Mouse (Mus musculus): ENCODE results near the gene March6. TPM values are rescaled to one million over a fixed set of nuclear protein-coding genes. Genes with fewer than 3 reads are reported as not detected.

Gene March6
- polyA plus RNA-seq, 1 experiment from 2014 or later: 26.2 TPM

DNA sequence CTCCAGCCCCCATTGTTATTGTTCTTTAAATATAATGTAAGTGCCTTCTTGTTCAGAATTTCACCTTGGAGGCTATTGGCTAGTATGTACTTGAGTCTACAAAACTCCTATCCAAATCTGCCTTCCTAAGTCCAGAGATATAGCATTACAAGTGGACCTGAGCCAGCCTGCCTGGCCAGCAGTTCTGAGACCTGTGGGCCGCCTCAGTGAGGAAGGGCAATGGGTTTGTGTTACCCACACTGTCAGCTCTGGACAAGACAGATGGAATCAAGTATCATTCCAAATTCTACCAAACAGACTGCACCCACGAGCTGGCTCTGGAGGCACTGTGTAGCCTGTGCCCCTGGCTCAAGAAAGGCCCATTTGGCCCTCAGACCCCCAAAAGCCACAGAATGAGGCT, 94.0 kb downstream of the March6 start:
- Histone ChIP-seq H3K9ac (no peak overlapping the region), H3K4me3 (no peak overlapping the region), H3K9me3 (no peaks in the 10 kb centered on the region), H3K27me3 (no peaks in the 10 kb centered on the region), H3K4me2 (no peak overlapping the region), H3K4me1 (no peaks in the 10 kb centered on the region), H3K36me3 (no peaks in the 10 kb centered on the region), H3K27ac (no peak overlapping the region)
- WGBS: 81% methylated on average over 2 of the region's 2 CpGs
- no peak for ATAC-seq (ENCODE audit: insufficient number of reproducible peaks, low FRiP score, low TSS enrichment, low read depth)

DNA sequence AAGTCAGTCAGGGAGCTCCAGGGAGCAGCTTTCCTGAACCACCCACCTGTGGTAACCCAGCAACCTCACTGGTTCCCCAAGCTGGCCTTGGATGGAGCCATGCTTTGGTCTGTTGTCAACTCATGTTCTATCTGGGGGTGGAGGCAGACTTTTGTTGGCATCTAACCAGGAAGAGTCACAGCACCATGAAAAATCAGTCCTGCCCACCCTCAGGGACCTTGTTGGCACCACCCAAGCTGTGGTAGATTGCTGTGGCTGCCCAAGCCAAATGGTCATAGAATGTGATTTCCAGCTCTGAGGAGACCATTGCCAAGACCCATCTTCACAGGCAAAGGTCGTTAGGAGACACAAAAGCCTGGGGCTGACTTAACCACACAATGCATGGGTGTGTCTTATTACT, 94.8 kb downstream of the March6 start:
- H3K9me3 ChIP-seq: no peaks in the 10 kb centered on the region
- no peaks in the 10 kb centered on the region for H3K4me1 ChIP-seq
- H3K27ac ChIP-seq: no peak overlapping the region
- no peak overlapping the region for H3K4me3 ChIP-seq
- 33% methylated on average over 1 of the region's 1 CpGs for WGBS
- no peak overlapping the region for H3K9ac ChIP-seq
- no peak overlapping the region for H3K4me2 ChIP-seq
- ATAC-seq (ENCODE audit: insufficient number of reproducible peaks, low FRiP score, low TSS enrichment, low read depth): no peak
- no peaks in the 10 kb centered on the region for H3K27me3 ChIP-seq
- no peaks in the 10 kb centered on the region for H3K36me3 ChIP-seq

DNA sequence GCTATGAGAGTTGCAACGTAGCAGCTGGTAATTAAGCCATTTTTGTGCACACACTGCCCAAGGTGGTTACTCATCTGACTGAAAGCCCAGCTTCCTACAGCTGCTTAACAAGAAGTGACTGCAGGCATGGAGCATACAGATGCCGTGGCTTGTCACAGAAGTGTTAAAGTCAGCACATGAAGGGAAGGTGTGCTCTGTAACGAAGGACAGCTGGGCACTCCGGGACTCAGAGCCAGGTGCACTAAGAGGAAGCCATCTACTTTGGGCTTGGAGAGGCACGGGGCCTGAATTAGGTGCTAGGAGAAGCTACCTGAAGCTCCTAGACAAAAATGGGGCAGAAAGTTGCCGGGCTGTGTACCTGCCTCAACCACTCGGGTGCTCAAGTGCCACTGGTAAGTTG, 97.1 kb downstream of the March6 start:
- WGBS: 50% methylated on average over 7 of the region's 7 CpGs
- Histone ChIP-seq H3K27me3 (no peaks in the 10 kb centered on the region; the same call in 1 of the 2 replicates), H3K9ac (no peak overlapping the region), H3K4me2 (no peak overlapping the region), H3K27ac (no peak overlapping the region), H3K4me1 (peaks cover 2% of the 10 kb centered on the region; the same call in 1 of the 2 replicates), H3K36me3 (no peaks in the 10 kb centered on the region), H3K4me3 (no peak overlapping the region), H3K9me3 (no peaks in the 10 kb centered on the region)
- no peak for ATAC-seq (ENCODE audit: insufficient number of reproducible peaks, low FRiP score, low TSS enrichment, low read depth)

DNA sequence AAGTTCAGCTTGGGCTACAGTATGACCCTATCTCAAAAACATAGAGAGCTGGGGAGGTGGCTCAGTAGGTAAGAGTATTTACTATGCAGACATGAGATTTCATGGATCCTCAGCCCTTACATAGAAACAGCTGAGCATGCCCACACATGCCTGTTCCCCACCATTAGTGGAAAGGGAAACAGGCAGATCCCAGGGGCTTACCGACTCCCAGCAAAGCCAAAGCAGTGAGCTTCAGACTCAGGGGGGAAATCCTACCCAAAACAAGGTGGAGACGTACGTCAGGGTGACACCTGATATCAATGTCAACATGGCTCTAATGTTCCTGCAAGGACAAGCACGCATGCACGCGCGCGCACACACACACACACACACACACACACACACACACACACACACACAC, 99.0 kb downstream of the March6 start:
- Histone ChIP-seq H3K4me1 (peaks cover 3% of the 10 kb centered on the region; the same call in 1 of the 2 replicates), H3K9me3 (no peaks in the 10 kb centered on the region), H3K4me2 (no peak overlapping the region), H3K27ac (no peak overlapping the region), H3K36me3 (no peaks in the 10 kb centered on the region), H3K9ac (no peak overlapping the region), H3K27me3 (no peaks in the 10 kb centered on the region; the same call in 1 of the 2 replicates), H3K4me3 (no peak overlapping the region)
- WGBS: 77% methylated on average over 8 of the region's 8 CpGs
- no peak for ATAC-seq (ENCODE audit: insufficient number of reproducible peaks, low FRiP score, low TSS enrichment, low read depth)

DNA sequence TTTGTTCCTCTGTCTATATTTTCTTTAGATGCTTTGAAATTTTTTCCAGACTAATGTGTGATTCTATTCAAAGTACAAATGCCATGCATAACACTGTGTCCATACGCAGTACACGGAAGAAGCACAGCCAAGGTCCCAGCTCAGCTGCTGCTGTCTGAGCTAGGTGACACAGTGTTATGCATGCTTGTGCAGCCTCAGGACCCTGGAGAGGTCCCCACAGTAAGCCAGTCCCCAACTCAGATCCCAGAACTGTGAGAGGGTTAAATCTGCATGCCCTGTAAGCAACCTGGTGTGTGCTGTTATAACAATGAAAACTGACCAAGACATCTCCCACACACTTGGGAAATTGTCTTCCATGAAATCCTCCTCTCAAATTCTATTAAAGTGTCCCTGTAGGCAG, 100.8 kb downstream of the March6 start:
- Histone ChIP-seq H3K27me3 (no peaks in the 10 kb centered on the region; the same call in none of the 2 replicates), H3K9ac (no peak overlapping the region), H3K9me3 (no peaks in the 10 kb centered on the region), H3K4me3 (no peak overlapping the region), H3K36me3 (no peaks in the 10 kb centered on the region), H3K4me2 (no peak overlapping the region), H3K4me1 (peaks cover 3% of the 10 kb centered on the region; the same call in 1 of the 2 replicates), H3K27ac (no peak overlapping the region)
- ATAC-seq (ENCODE audit: insufficient number of reproducible peaks, low FRiP score, low TSS enrichment, low read depth): no peak
- WGBS: 74% methylated on average over 2 of the region's 2 CpGs

DNA sequence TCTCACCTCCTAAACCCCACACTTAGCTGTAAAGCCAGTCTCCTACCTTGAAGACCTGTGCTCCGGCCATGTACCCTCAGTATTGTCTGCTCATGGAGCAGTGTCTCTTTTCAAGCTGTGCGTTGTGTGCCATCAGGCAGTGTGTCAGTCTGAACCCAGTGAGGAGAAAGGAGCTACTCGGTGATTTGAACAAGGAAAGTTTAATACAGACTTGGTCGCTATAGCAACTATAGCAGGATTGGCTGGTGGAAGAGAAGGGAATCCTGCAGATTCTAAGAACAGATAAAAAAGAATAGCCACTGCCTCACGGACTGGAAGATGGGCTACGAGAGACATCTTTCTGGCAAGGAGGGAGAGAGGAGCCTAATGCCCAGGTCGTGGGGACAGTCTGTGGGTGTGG, 101.4 kb downstream of the March6 start:
- Histone ChIP-seq H3K4me2 (no peak overlapping the region), H3K4me3 (no peak overlapping the region), H3K27me3 (no peaks in the 10 kb centered on the region; the same call in none of the 2 replicates), H3K4me1 (peaks cover 3% of the 10 kb centered on the region; the same call in 1 of the 2 replicates), H3K36me3 (no peaks in the 10 kb centered on the region), H3K9me3 (no peaks in the 10 kb centered on the region), H3K9ac (no peak overlapping the region), H3K27ac (no peak overlapping the region)
- ATAC-seq (ENCODE audit: insufficient number of reproducible peaks, low FRiP score, low TSS enrichment, low read depth): no peak
- WGBS: 72% methylated on average over 7 of the region's 7 CpGs

DNA sequence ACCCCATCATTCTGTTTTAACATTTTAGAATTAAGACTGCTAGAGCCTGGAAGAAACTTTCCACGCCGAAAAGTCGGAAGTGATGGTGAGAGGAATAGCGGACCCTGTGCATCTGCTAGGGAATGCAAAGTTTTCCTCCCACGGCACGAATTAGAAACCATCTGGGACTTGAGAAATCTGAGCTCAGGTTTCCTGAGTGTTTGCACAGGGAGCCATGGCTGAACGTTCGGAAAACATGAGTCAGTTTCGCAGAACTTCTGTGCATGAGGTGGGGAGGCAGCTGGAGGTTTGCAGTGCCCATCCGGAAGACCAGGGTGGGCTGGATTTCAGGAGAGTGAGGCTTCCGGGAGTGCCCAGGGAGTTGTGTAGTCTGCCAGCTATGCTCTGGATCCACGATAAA, 102.3 kb downstream of the March6 start:
- Histone ChIP-seq H3K27me3 (no peaks in the 10 kb centered on the region; the same call in none of the 2 replicates), H3K9me3 (no peaks in the 10 kb centered on the region), H3K27ac (no peak overlapping the region), H3K4me2 (no peak overlapping the region), H3K4me3 (no peak overlapping the region), H3K4me1 (peaks cover 3% of the 10 kb centered on the region; the same call in 1 of the 2 replicates), H3K9ac (no peak overlapping the region), H3K36me3 (no peaks in the 10 kb centered on the region)
- no peak for ATAC-seq (ENCODE audit: insufficient number of reproducible peaks, low FRiP score, low TSS enrichment, low read depth)
- 53% methylated on average over 12 of the region's 12 CpGs for WGBS

DNA sequence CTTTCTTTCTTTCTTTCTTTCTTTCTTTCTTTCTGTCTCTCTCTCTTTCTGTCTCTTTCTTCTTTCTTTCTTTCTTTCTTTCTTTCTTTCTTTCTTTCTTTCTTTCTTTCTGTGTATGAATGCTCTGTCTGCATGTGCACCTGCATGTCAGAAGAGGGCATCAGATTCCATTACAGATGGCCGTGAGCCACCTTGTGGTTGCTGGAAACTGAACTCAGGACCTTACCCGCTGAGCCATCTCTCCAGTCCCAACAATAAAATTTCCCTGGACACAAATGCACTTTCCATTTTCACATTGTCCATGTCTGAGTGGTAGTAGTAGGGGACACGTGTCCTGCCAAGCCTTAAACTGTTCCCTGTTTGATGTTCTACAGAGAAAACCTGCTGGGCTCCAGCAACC, 103.5 kb downstream of the March6 start:
- Histone ChIP-seq H3K27me3 (no peaks in the 10 kb centered on the region; the same call in none of the 2 replicates), H3K9me3 (no peaks in the 10 kb centered on the region), H3K36me3 (no peaks in the 10 kb centered on the region), H3K4me3 (no peak overlapping the region), H3K9ac (no peak overlapping the region), H3K4me2 (no peak overlapping the region), H3K4me1 (peaks cover 3% of the 10 kb centered on the region; the same call in 1 of the 2 replicates), H3K27ac (no peak overlapping the region)
- WGBS: 50% methylated on average over 3 of the region's 3 CpGs
- no peak for ATAC-seq (ENCODE audit: insufficient number of reproducible peaks, low FRiP score, low TSS enrichment, low read depth)

DNA sequence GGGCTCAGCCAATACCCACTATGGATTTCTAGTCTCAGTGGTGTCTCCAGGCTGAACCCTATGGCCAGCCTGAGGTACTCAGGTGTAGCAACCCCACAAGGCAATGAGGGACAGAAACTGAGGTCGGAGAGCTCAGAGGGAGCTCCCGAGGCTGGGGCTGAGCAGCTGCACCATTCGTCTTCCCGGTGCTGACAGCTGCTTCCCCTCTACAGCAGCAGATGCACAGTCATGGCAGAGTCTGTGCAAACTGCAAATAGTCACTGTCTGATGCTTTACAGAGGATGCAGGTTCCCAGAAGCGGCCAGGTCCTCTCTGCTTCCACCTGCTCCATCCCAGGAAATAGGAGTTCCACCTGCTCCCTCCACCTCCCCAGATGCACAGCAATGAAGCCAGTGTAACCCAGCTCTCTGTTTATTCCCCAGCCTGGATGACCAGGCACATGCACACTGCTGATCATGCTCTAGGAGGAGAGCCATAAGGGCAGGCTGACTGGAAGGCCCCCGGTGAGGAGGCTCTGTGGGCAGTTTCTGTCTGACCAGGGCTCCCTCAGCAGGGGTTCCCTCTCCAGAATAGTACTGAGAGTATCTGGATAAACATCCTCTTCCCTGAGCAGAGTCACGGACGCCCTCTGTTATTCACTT, 104.7 kb downstream of the March6 start:
- Histone ChIP-seq H3K4me1 (peaks cover 3% of the 10 kb centered on the region; the same call in 1 of the 2 replicates), H3K9me3 (no peaks in the 10 kb centered on the region), H3K4me2 (no peak overlapping the region), H3K4me3 (no peak overlapping the region), H3K27me3 (no peaks in the 10 kb centered on the region; the same call in none of the 2 replicates), H3K9ac (no peak overlapping the region), H3K27ac (no peak overlapping the region), H3K36me3 (no peaks in the 10 kb centered on the region)
- ATAC-seq (ENCODE audit: insufficient number of reproducible peaks, low FRiP score, low TSS enrichment, low read depth): no peak
- 39% methylated on average over 8 of the region's 8 CpGs for WGBS

DNA sequence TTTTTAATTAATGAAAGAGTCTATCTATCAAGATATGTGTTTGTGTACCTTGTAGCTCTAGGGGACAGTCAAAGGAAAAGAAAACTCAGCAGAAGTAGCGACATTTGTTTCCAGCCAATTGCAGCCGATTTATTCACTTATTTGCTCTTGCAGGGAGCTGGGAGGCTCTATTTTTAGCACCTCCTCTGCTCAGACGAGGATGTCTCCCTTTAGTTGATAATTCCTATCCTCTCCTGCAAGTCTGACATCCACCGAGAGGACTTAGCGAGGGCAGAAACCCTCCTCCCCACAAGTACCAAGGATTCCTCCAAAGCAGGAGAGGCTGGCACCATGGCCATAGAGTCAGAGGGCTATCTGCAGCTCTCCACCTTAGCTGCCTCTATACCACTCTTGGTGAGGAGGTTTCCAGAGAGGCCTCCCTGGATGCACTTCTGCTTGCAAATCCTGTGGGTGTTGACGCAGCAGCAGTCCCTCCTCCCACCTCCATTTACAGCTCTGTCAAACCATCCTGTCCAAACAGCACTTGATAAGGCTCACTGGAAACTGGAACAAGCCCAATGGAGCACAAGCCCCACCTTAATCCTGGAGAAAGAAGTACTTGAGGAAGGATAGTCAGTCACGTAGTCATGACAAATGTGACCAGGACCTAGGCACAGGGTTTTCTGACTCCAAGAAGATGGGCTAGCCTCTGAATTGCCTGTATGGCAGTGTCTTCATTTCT, 108.0 kb downstream of the March6 start:
- H3K27ac ChIP-seq: no peak overlapping the region
- H3K4me2 ChIP-seq: no peak overlapping the region
- no peak for ATAC-seq (ENCODE audit: insufficient number of reproducible peaks, low FRiP score, low TSS enrichment, low read depth)
- WGBS: 51% methylated on average over 7 of the region's 7 CpGs
- peaks cover 4% of the 10 kb centered on the region; the same call in 1 of the 2 replicates for H3K4me1 ChIP-seq
- H3K9ac ChIP-seq: no peak overlapping the region
- H3K36me3 ChIP-seq: no peaks in the 10 kb centered on the region
- no peaks in the 10 kb centered on the region for H3K9me3 ChIP-seq
- H3K4me3 ChIP-seq: no peak overlapping the region
- H3K27me3 ChIP-seq: no peaks in the 10 kb centered on the region; the same call in 1 of the 2 replicates

DNA sequence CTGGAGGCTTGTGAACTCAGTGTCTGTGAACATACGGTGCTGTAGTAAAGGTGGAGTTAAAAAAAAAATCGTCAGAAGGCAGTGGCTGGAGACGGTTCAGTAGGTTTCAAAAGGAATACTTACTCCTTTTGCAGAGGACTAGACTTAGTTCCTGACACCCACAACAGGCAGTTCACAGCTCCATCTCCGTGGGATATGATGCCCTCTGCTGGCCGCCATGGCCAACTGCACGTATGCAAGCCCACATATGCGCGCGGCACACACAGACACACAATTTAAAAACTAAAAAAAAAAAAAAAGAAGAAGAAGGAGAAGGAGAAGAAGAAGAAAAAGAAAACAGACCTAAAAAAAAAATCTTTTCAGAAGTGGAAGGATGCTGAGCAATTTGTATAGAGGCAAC, 111.8 kb downstream of the March6 start:
- Histone ChIP-seq H3K4me2 (no peak overlapping the region), H3K4me1 (peaks cover 7% of the 10 kb centered on the region; the same call in 1 of the 2 replicates), H3K27me3 (no peaks in the 10 kb centered on the region), H3K36me3 (no peaks in the 10 kb centered on the region), H3K27ac (no peak overlapping the region), H3K9me3 (no peaks in the 10 kb centered on the region), H3K4me3 (no peak overlapping the region), H3K9ac (no peak overlapping the region)
- no peak for ATAC-seq (ENCODE audit: insufficient number of reproducible peaks, low FRiP score, low TSS enrichment, low read depth)
- 38% methylated on average over 9 of the region's 9 CpGs for WGBS

DNA sequence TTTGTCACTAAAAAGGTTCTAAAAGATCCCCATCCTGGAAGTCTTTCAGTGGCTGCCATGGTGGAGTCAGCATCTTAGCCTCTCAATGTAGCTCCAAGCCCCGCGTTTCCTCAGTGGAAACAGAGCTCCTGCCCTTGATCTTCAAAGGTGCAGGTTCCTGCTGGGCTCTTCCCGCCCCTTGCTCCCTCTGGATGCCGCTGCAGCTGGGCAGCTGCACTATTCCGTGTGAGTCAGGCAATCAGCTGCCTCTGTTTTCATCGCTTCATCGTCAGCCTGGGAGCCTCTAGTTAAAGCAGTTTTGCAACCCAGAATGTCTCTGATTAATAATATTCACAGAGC, 112.2 kb downstream of the March6 start:
- H3K4me2 ChIP-seq: peak overlapping the region; percentile 33; the same call in 1 of the 2 replicates
- ATAC-seq (ENCODE audit: insufficient number of reproducible peaks, low FRiP score, low TSS enrichment, low read depth): no peak
- H3K4me3 ChIP-seq: no peak overlapping the region
- WGBS: 6% methylated on average over 7 of the region's 7 CpGs
- H3K9ac ChIP-seq: no peak overlapping the region
- H3K9me3 ChIP-seq: no peaks in the 10 kb centered on the region
- H3K4me1 ChIP-seq: peaks cover 7% of the 10 kb centered on the region; the same call in 1 of the 2 replicates
- no peaks in the 10 kb centered on the region for H3K27me3 ChIP-seq
- no peak overlapping the region for H3K27ac ChIP-seq
- no peaks in the 10 kb centered on the region for H3K36me3 ChIP-seq

Data from limb, embryonic 15.5 days (tissue).